Mouse (Mus musculus): ENCODE measurements at regions not wholly inside any gene's neighbourhood (a gene's known extent, or its start where the extent isn't known, plus 50 kb on each side); places are given as distances from the start of the nearest gene placed in this dataset.

DNA sequence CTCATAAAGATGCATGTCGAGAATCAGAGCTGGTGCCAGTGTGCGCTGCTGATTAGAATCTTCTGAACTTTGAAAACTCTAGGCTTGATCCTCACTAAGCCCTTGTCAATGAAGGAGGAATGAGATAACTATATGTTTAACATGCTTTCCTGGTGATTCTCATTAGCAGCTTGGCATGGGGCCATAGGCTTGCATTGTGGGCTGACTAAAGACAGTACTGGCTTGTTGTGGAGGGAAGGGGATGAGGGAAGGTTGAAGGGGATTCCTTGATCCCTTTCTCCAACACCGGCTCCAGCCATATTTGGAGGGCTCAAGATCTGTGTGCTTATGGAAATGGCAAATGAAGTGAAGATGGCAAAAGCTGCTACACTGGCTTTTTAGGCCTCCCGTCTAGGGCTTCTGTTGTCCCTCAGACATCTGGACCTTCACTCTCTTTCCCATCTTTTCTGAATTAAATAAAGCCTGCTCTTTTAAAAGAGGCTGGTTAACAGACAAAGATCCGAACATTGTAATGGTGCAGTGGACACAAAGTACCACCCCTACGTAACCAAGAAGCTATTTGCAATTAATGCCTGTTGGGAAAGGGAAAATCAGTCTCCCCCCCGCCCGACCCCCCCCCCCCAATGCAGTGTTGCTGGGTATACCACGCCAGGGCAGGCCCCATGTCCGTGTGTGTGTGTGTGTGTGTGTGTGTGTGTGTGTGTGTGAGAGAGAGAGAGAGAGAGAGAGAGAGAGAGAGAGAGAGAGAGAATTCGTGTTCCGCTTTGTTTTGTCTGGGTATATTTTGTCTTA, 129.9 kb upstream of the Tex13c2 start:
- H3K4me1 ChIP-seq (ENCODE audit: control insufficient read depth, insufficient read depth, low read length), result no peaks in the 10 kb centered on the region; the same call in 1 of the 2 replicates
- H3K4me3 ChIP-seq (ENCODE audit: control insufficient read depth, low read depth, low read length), result no peak overlapping the region
- H3K27me3 ChIP-seq (ENCODE audit: control insufficient read depth, insufficient read depth, low read length), result no peaks in the 10 kb centered on the region
- no peaks in the 10 kb centered on the region for H3K36me3 ChIP-seq (ENCODE audit: control insufficient read depth, insufficient read depth, low read length)
- TF ChIP-seq POLR2A (IDR thresholded peaks at IDR 0.05; ENCODE audit: control insufficient read depth, low read depth, low read length) (no peak), CTCF (IDR thresholded peaks at IDR 0.05; ENCODE audit: control insufficient read depth, insufficient read depth, insufficient replicate concordance, low read depth, low read length) (no peak)
- no peak overlapping the region for H3K27ac ChIP-seq (ENCODE audit: control insufficient read depth, insufficient read depth, low read depth, low read length)

DNA sequence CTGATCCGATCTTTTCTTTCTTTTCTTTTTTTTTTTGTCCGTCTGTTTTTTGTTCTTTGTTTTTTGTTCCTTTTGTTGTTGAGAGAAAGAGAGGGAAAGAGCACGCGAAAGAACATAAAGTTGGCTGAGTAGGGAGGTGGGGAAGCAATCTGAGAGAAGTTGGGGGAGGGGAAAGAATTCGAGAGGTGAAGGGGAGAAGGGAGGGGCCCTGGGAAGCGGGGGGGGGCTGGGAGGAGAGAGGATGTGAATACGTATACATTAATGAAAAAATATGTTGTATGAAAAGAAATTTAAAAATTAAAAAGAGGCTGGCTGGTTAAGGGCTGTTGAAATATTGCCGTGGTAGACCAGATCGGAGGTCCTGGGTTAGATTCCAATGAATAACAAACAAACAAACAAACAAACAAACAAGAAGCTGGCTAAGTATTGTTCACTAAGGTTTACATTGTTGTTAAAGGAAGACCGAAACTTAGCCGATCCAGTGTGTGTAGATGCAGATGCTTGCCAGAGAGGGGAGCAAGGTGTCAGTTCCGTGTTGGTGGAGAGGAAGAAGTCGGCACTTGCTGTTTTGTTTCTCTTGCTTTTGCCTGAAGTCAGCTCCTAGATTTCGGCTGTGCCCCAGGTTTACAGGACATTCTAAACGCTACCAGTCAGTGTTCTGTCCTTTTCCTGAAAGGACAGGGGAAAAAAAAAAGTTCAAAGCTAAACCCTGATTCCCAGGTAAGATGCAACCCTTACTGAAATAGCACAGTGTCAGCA, 129.1 kb upstream of the Tex13c2 start:
- Histone ChIP-seq H3K4me1 (ENCODE audit: control insufficient read depth, insufficient read depth, low read length) (no peaks in the 10 kb centered on the region; the same call in 1 of the 2 replicates), H3K27ac (ENCODE audit: control insufficient read depth, insufficient read depth, low read depth, low read length) (0 out of 2 replicates have a peak overlapping the region, but pooled peaks have one; percentile 4), H3K36me3 (ENCODE audit: control insufficient read depth, insufficient read depth, low read length) (no peaks in the 10 kb centered on the region), H3K27me3 (ENCODE audit: control insufficient read depth, insufficient read depth, low read length) (no peaks in the 10 kb centered on the region), H3K4me3 (ENCODE audit: control insufficient read depth, low read depth, low read length) (peak overlapping the region; percentile 13)
- no peak for TF ChIP-seq CTCF (IDR thresholded peaks at IDR 0.05; ENCODE audit: control insufficient read depth, insufficient read depth, insufficient replicate concordance, low read depth, low read length)
- no peak for TF ChIP-seq POLR2A (IDR thresholded peaks at IDR 0.05; ENCODE audit: control insufficient read depth, low read depth, low read length)

DNA sequence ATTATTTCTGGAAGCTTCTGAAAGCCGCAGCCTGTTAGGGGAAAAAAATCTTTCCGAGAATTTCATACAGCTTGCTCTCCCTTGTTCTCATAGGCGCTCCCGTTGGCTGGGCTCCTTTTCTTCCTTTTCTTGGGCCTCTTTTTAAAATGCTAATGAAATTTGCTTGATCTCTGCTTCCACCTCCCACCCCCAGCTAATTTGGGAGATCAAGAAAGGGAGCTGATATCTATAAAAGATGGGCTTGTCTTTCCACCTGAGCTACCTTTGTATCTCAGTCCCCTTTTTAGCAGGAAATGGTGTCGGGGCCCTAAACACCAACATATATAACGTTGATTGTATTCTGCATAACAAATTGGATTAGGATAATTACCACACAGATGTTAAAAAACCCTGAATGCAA, 128.5 kb upstream of the Tex13c2 start:
- Histone ChIP-seq H3K27me3 (ENCODE audit: control insufficient read depth, insufficient read depth, low read length) (no peaks in the 10 kb centered on the region), H3K36me3 (ENCODE audit: control insufficient read depth, insufficient read depth, low read length) (no peaks in the 10 kb centered on the region), H3K27ac (ENCODE audit: control insufficient read depth, insufficient read depth, low read depth, low read length) (no peak overlapping the region), H3K4me1 (ENCODE audit: control insufficient read depth, insufficient read depth, low read length) (no peaks in the 10 kb centered on the region; the same call in 1 of the 2 replicates), H3K4me3 (ENCODE audit: control insufficient read depth, low read depth, low read length) (no peak overlapping the region)
- TF ChIP-seq POLR2A (IDR thresholded peaks at IDR 0.05; ENCODE audit: control insufficient read depth, low read depth, low read length) (no peak), CTCF (IDR thresholded peaks at IDR 0.05; ENCODE audit: control insufficient read depth, insufficient read depth, insufficient replicate concordance, low read depth, low read length) (no peak)

DNA sequence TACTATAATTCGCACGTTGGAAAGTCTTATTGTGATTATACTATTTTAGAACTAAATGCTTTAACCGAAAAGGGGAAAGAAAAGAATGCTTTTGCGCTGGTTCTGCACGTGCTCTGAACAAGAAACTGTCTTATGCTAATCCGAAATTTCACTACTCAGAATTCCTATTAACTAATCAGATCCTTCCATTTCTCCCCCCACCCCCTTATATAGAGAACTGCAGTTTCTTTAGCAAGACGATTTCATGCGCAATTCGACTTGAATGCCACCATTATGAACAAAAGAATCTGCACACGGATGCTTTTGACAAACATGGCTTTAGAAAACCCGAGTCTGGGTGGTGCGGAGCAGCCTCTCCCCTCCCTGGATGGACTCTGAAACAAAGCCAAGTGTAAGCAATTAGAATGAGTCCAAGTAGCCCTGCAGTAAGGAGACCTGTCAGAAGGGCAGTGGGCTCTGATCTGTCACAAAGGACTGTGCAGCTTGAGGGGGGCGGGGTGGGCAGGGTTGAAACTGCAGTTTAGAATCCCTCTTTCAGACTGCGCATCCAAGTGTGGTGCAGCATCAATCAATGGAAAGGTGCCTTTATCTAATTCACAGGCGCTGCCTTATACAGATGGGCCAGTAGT, 128.0 kb upstream of the Tex13c2 start:
- H3K4me1 ChIP-seq (ENCODE audit: control insufficient read depth, insufficient read depth, low read length), result no peaks in the 10 kb centered on the region; the same call in 1 of the 2 replicates
- H3K4me3 ChIP-seq (ENCODE audit: control insufficient read depth, low read depth, low read length), result no peak overlapping the region
- no peaks in the 10 kb centered on the region for H3K36me3 ChIP-seq (ENCODE audit: control insufficient read depth, insufficient read depth, low read length)
- TF ChIP-seq POLR2A (IDR thresholded peaks at IDR 0.05; ENCODE audit: control insufficient read depth, low read depth, low read length), result no peak
- no peaks in the 10 kb centered on the region for H3K27me3 ChIP-seq (ENCODE audit: control insufficient read depth, insufficient read depth, low read length)
- H3K27ac ChIP-seq (ENCODE audit: control insufficient read depth, insufficient read depth, low read depth, low read length), result no peak overlapping the region

- Histone ChIP-seq H3K4me1 (ENCODE audit: control insufficient read depth, insufficient read depth, low read length) (no peaks in the 10 kb centered on the region; the same call in 1 of the 2 replicates), H3K27ac (ENCODE audit: control insufficient read depth, insufficient read depth, low read depth, low read length) (no peak overlapping the region), H3K4me3 (ENCODE audit: control insufficient read depth, low read depth, low read length) (no peak overlapping the region), H3K27me3 (ENCODE audit: control insufficient read depth, insufficient read depth, low read length) (no peaks in the 10 kb centered on the region), H3K36me3 (ENCODE audit: control insufficient read depth, insufficient read depth, low read length) (no peaks in the 10 kb centered on the region)
- no peak for TF ChIP-seq CTCF (IDR thresholded peaks at IDR 0.05; ENCODE audit: control insufficient read depth, insufficient read depth, insufficient replicate concordance, low read depth, low read length)
- TF ChIP-seq POLR2A (IDR thresholded peaks at IDR 0.05; ENCODE audit: control insufficient read depth, low read depth, low read length), result no peak
Observed at GRCm38 (mm10) chrX:42364137-42364536, 125.4 kb upstream of the Tex13c2 start.

DNA sequence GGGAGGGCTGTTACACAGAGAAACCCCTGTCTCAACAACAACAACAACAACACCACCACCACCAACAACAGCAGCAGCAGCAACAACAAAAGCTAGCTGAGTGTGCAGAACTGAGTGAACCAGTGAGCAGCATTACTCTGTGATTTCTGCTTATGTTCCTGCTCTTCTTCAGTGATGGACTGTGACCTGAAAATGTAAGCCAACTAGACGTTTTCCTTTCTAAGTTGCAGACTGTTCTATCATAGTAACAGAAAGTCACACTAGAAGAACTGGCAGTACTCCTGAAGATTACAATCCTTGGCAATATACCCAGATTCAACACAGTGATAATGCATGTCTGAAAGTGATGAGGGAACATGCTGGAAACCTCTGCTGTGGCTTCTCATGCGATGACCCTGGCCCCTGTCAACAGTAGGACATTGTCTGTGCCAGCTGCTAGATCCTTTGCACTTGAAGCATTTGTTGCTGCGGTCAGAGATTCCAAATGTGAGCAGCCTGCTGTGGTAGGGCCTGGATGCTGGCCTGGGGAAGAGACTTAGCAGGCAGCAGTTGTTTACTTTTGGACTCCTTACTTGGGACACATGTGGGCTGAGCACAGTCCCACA, 115.6 kb upstream of the Tex13c2 start:
- no peaks in the 10 kb centered on the region for H3K4me1 ChIP-seq (ENCODE audit: control insufficient read depth, insufficient read depth, low read length)
- TF ChIP-seq CTCF (IDR thresholded peaks at IDR 0.05; ENCODE audit: control insufficient read depth, insufficient read depth, insufficient replicate concordance, low read depth, low read length) (no peak), POLR2A (IDR thresholded peaks at IDR 0.05; ENCODE audit: control insufficient read depth, low read depth, low read length) (no peak)
- H3K4me3 ChIP-seq (ENCODE audit: control insufficient read depth, low read depth, low read length), result no peak overlapping the region
- H3K27me3 ChIP-seq (ENCODE audit: control insufficient read depth, insufficient read depth, low read length), result no peaks in the 10 kb centered on the region
- H3K36me3 ChIP-seq (ENCODE audit: control insufficient read depth, insufficient read depth, low read length), result no peaks in the 10 kb centered on the region
- H3K27ac ChIP-seq (ENCODE audit: control insufficient read depth, insufficient read depth, low read depth, low read length), result no peak overlapping the region

Measured in testis, adult 2 months (tissue).